Mouse (Mus musculus) liver, embryonic 13.5 days (tissue): ENCODE results near the gene Dqx1. TPM values are rescaled to one million over a fixed set of nuclear protein-coding genes. Genes with fewer than 3 reads are reported as not detected.

Source experiments
- ATAC-seq: fragments of 200-750 bp; cut with Nextera tagmentation; 2 replicates; pipeline ENCODE4 v1.8.0; 2017; ENCODE audit warnings: low read depth, mild to moderate bottlenecking, moderate number of reproducible peaks, moderate library complexity
- DNase-seq: peaks from one replicate; pipeline ENCODE4 v3.0.0; 2022
- H3K27ac ChIP-seq: fragments of 300-500 bp; sonication (generic); 2 replicates; pipeline ENCODE4 v1.5.1; 2015; ENCODE audit warnings: moderate library complexity, mild to moderate bottlenecking, inconsistent platforms
- H3K27me3 ChIP-seq: fragments of 300-500 bp; sonication (generic); 2 replicates; pipeline ENCODE4 v1.6.1; 2015; ENCODE audit warnings: mild to moderate bottlenecking, inconsistent platforms
- H3K36me3 ChIP-seq: fragments of 300-500 bp; sonication (generic); 2 replicates; pipeline ENCODE4 v1.6.1; 2015; ENCODE audit warnings: mild to moderate bottlenecking, inconsistent platforms
- H3K4me1 ChIP-seq: fragments of 300-500 bp; sonication (generic); replicated peaks from 2 replicates; pipeline ENCODE4 v1.6.1; 2015; ENCODE audit warnings: inconsistent platforms
- H3K4me2 ChIP-seq: fragments of 300-500 bp; sonication (generic); 2 replicates; pipeline ENCODE4 v1.6.1; 2015; ENCODE audit warnings: inconsistent platforms, mild to moderate bottlenecking, moderate library complexity
- H3K4me3 ChIP-seq: fragments of 300-500 bp; sonication (generic); replicated peaks from 2 replicates; pipeline ENCODE4 v1.5.1; 2015; ENCODE audit warnings: mild to moderate bottlenecking, inconsistent platforms
- H3K9ac ChIP-seq: fragments of 300-500 bp; sonication (generic); 2 replicates; pipeline ENCODE4 v1.6.1; 2015; ENCODE audit warnings: mild to moderate bottlenecking, inconsistent platforms
- H3K9me3 ChIP-seq: fragments of 300-500 bp; sonication (generic); replicated peaks from 2 replicates; pipeline ENCODE4 v1.6.1; 2016; ENCODE audit warnings: inconsistent platforms
- WGBS: fragments of 180-500 bp; shearing (Covaris S2); methylation state at CpG from one replicate; pipeline ENCODE4 v1.1.7; 2015; ENCODE audit not compliant: insufficient replicate concordance; 5-methylcytosine and 5-hydroxymethylcytosine counted together
- polyA plus RNA-seq: library from polyadenylated mRNA; unstranded; fragments of >200 nt; fragmentation: Nextera tagmentation; extraction: Ambion mirVana; gene quantifications from 2 replicates; pipeline ENCODE4 v1.2.1, GENCODE M21; 2015

Dqx1 gene
- polyA plus RNA-seq, 1 experiment from 2014 or later, result 5.3 TPM

DNA sequence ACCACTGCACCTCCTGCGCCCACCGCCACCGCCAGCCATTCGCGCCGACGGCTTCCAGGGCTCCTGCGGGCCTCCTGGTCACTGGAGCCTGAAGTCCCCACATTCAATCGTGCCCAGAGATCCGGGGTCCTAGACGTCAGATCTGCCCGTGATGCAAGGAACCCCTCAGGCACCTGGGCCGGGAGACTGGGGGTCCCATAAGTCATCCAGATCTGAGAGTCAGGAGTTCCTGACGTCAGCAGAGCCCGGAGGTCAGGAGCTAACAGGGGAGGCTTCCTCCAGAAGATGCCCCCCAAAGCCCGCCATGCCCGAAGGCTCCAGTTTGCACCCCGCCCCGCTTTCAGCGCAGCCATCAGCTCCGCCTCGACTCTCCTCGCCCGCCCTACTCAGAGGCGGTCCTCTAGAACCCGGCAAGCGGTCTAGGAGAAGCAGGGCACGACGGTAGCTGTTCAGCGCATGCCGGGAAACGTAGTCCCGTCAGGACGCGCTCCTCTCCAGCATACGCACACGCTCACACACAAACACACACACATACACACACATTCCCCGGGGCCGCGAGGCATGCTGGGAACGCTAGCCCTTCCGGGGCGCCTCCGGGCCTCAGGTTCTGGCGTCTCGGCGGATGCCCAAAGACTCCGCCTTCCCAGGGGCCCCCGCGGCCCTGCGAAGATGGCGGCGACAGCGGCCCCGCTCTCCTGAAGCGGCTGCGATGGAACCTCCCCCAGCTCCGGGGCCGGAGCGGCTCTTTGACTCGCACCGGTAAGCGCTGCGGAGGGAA lies 3.4 kb upstream of the Dqx1 start, which contains the start of gene Aup1:
TSS of gene Aup1 (plus strand) at position 448 of the 778 bp plus-strand sequence.
- H3K36me3 ChIP-seq, result peaks cover 54% of the 10 kb centered on the region

DNA sequence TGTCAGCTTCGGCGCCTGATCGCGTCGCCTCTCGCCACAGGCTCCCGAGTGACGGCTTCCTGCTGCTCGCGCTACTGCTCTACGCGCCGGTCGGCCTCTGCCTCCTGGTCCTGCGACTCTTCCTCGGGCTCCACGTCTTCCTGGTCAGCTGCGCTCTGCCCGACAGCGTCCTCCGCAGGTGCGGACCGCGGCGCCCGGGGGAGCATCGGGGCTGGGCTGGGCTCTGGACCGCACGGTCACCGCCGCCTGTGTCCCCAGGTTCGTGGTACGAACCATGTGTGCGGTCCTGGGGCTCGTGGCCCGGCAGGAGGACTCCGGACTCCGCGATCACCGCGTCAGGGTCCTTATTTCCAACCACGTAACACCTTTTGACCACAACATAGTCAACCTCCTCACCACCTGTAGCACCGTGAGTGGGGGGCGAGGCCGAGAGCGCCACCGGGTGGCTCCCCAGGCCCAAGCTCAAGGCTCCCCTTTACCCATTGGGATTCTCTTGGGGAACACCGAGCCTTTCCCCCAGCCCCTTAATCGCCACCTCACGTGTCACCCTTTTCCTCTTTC lies 2.7 kb upstream of the Dqx1 start, which contains the start of gene Htra2:
TSS of gene Htra2 (minus strand) at position 403 of the 561 bp plus-strand sequence.
- no peak for DNase-seq
- peaks cover 5% of the 10 kb centered on the region for H3K27me3 ChIP-seq
- H3K4me1 ChIP-seq, result peaks cover 65% of the 10 kb centered on the region
- H3K4me2 ChIP-seq, result peak within 1 kb of the TSS; percentile 97
- H3K36me3 ChIP-seq, result peaks cover 54% of the 10 kb centered on the region
- under 1% methylated on average over 50 of the region's 50 CpGs for WGBS
- H3K9me3 ChIP-seq, result no peaks in the 10 kb centered on the region
- peak within 1 kb of the TSS; percentile 97 for H3K27ac ChIP-seq
- peak within 1 kb of the TSS; percentile 100 for H3K9ac ChIP-seq
- peak within 1 kb of the TSS; percentile 100 for H3K4me3 ChIP-seq
- peak; percentile 14 for ATAC-seq

More for the DNA sequence above, 3.4 kb upstream of the Dqx1 start, which contains the start of gene Aup1:
- Histone ChIP-seq H3K9ac (peak within 1 kb of the TSS; percentile 100), H3K4me1 (peaks cover 65% of the 10 kb centered on the region), H3K27me3 (0 out of 2 replicates have a peak, but pooled peaks cover 4% of the 10 kb centered on the region), H3K4me2 (peak within 1 kb of the TSS; percentile 97), H3K27ac (peak within 1 kb of the TSS; percentile 97), H3K4me3 (peak within 1 kb of the TSS; percentile 100), H3K9me3 (no peaks in the 10 kb centered on the region)
- ATAC-seq, result peak; percentile 95
- under 1% methylated on average over 64 of the region's 64 CpGs for WGBS
- peak; percentile 98 for DNase-seq

DNA sequence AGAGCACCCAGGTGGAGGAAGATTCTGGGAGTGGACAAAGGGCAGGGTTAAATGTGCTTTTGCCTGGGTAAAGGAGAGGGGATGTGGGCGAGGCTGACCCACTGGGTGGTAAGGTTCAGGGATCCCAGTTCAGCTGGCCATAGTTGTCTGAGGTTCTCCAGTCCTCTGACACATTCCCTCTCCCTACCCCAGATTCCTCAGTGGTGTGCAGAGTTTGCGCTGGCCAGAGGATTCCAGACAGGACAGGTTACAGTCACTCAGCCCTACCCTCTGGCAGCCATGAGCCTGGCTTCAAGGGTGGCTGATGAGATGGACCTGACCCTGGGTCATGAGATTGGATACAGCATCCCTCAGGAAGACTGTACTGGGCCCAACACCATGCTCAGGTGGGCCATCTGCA lies 1.1 kb downstream of the Dqx1 start:
- DNase-seq (no peak), ATAC-seq (no peak)
- H3K4me3 ChIP-seq, result peak overlapping the region; percentile 41
- peak overlapping the region; percentile 56; the same call in 1 of the 2 replicates for H3K27ac ChIP-seq
- peak overlapping the region; percentile 51 for H3K4me2 ChIP-seq
- H3K27me3 ChIP-seq, result peaks cover 41% of the 10 kb centered on the region
- H3K4me1 ChIP-seq, result peaks cover 37% of the 10 kb centered on the region
- 78% methylated on average over 2 of the region's 2 CpGs for WGBS
- peaks cover 33% of the 10 kb centered on the region for H3K36me3 ChIP-seq
- H3K9me3 ChIP-seq, result no peaks in the 10 kb centered on the region
- peak overlapping the region; percentile 52 for H3K9ac ChIP-seq

DNA sequence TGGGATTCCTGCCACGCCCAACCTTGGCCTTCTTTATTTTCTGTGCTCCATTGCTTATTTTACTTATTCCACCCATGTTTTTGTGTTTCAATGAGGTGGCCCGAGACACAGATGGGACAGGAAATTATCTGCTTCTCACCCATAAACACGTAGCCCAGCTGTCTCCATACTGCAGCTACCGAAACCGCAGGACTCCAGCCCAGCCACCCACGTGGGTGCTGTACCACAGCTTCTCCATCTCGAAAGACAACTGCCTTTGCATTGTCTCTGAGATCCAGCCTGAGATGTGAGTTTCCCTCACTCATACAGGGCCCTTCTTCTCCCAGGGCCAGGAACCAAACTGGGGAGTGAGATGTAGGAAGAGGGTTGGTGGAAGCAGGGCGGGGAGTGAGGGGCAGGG lies 8.4 kb downstream of the Dqx1 start:
- Histone ChIP-seq H3K27ac (no peak overlapping the region), H3K4me2 (no peak overlapping the region), H3K4me1 (peaks cover 28% of the 10 kb centered on the region), H3K4me3 (no peak overlapping the region), H3K36me3 (0 out of 2 replicates have a peak, but pooled peaks cover 4% of the 10 kb centered on the region), H3K9me3 (no peaks in the 10 kb centered on the region), H3K27me3 (peaks cover 100% of the 10 kb centered on the region), H3K9ac (no peak overlapping the region)
- WGBS, result 38% methylated on average over 8 of the region's 8 CpGs
- DNase-seq, result no peak
- no peak for ATAC-seq

DNA sequence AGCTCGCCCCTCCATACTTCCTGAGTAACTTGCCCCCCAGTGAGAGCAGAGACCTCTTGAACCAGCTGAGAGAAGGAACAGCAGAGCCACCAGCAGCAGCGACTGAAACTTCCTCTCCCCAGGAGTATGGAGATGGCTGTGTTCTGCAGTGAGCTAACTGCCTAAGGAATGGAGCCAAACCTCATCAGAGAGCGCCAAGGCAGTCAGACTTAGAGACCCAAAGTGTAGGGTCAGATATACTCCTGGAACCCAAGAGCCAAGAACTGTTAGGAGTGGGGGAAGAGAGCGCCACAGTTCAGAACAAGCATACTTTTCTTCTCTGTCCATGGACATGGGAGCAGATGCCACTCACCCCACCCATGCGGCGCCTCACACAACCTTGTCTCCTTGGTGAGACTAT lies 8.8 kb downstream of the Dqx1 start:
- ATAC-seq (no peak), DNase-seq (no peak)
- H3K36me3 ChIP-seq, result no peaks in the 10 kb centered on the region
- no peak overlapping the region for H3K4me2 ChIP-seq
- no peak overlapping the region for H3K4me3 ChIP-seq
- H3K27me3 ChIP-seq, result peaks cover 100% of the 10 kb centered on the region
- no peak overlapping the region for H3K9ac ChIP-seq
- no peaks in the 10 kb centered on the region for H3K9me3 ChIP-seq
- H3K4me1 ChIP-seq, result peaks cover 32% of the 10 kb centered on the region
- no peak overlapping the region for H3K27ac ChIP-seq
- WGBS, result 31% methylated on average over 6 of the region's 6 CpGs

DNA sequence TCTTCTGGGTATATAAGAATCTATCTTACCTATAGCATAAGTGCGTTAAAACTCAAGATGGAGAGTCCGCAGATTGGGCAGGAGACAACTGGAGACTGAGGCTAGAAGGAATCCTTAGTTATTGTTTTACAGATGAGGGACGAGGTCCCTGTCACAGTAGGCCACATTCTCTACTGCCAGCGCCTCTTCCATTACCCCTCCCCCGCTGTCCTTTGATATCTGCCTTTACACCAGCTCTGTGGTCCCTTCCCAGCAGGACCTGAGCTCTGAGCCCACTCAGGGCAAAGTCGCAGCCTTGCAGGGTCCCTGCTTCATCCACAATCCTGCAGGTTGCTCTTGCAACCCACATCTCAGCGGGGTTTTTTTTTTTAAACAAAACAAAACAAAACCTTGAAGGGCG lies 10.6 kb downstream of the Dqx1 start:
- ATAC-seq (no peak), DNase-seq (no peak)
- peaks cover 100% of the 10 kb centered on the region for H3K27me3 ChIP-seq
- H3K4me1 ChIP-seq, result peaks cover 34% of the 10 kb centered on the region
- WGBS, result 8% methylated on average over 8 of the region's 8 CpGs
- H3K27ac ChIP-seq, result no peak overlapping the region
- H3K9ac ChIP-seq, result no peak overlapping the region
- no peaks in the 10 kb centered on the region for H3K36me3 ChIP-seq
- H3K9me3 ChIP-seq, result no peaks in the 10 kb centered on the region
- peak overlapping the region; percentile 53 for H3K4me2 ChIP-seq
- H3K4me3 ChIP-seq, result peak overlapping the region; percentile 38

DNA sequence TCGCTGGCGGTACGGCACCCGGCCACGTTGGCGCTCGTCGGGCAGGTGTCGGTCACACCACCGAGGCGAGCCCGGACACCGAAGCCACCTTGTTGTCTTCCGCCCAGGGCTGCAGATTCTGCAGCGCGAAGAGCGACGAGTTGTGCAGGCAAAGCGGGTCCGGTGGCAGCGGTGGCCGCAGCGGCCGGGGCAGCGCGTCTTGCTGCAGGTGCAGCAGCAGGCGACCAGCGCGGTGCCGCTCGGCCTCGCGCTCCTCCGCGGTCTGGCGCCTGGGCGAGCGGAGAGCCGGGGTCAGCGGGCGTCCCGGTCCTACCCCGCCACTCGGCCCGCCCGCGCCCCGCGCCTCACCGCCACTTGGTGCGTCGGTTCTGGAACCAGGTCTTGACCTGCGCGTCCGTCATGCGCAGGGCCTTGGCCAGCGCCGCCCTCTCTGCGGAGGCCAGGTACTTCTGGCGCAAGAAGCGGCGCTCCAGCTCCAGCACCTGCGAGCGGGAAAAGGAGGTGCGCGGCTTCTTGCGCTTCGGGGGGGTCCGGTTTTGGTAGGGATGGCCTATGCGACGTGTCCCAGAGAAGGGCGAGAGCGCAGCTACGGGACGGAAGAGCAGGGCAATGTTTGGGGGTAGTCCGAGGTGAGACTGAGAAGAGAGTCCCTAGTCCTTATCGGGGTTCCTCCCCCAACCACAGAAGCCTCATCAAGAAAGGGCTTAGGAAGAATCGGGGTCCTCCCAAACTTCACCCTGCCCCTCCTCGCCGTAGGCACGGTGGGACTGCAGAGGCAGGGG lies 11.3 kb downstream of the Dqx1 start:
- Histone ChIP-seq H3K27ac (no peak overlapping the region), H3K27me3 (peaks cover 100% of the 10 kb centered on the region), H3K4me1 (peaks cover 34% of the 10 kb centered on the region), H3K36me3 (no peaks in the 10 kb centered on the region), H3K9ac (no peak overlapping the region), H3K9me3 (no peaks in the 10 kb centered on the region), H3K4me2 (peak overlapping the region; percentile 53), H3K4me3 (peak overlapping the region; percentile 38)
- 2% methylated on average over 81 of the region's 81 CpGs for WGBS
- DNase-seq (no peak), ATAC-seq (no peak)

DNA sequence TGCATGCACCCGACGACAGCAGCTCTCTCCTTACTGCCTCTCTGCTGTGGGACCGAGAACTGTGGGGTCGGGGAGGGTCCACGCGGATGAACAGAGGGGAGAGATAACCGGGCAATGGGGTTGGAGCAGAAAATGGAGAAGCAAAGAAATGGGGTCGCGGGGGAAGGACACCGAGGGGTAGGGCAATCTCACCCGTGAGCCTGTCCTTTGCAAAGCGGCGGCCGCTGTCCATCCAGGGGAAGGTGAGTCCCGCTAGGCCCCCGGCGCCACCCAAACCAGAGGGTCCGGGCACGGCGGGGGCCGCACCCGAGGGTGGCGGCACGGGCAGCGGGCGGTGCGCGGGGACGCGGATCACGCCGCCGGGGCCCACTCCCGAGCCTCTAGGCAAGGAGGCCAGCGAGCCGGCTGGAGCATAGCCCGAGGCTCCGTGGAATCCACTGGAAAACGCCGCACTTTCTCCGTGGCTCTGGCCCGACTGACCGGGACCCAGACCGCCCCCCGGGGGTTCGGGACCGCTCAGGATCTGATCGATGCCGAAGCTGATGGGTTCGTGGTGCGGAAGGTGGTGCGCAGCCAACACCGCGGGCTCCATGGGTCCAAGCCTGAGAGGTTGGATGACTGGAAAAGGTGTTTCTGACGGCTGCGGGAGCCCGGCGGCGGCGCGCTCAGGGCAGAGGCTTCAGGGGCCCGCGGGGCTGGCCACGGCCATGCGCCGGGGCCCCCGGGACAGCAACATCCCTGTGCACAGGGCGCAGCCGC lies 12.0 kb downstream of the Dqx1 start:
- H3K36me3 ChIP-seq, result no peaks in the 10 kb centered on the region
- WGBS, result 3% methylated on average over 69 of the region's 69 CpGs
- H3K4me2 ChIP-seq, result peak overlapping the region; percentile 53
- no peak overlapping the region for H3K27ac ChIP-seq
- H3K4me3 ChIP-seq, result peak overlapping the region; percentile 38
- H3K27me3 ChIP-seq, result peaks cover 100% of the 10 kb centered on the region
- no peaks in the 10 kb centered on the region for H3K9me3 ChIP-seq
- H3K4me1 ChIP-seq, result peaks cover 34% of the 10 kb centered on the region
- no peak for ATAC-seq
- no peak overlapping the region for H3K9ac ChIP-seq
- no peak for DNase-seq

DNA sequence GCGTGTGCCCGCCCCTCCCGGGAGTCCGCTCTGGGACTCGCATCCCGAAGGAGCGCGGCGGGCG lies 12.4 kb downstream of the Dqx1 start, which contains the start of gene Tlx2:
TSS of gene Tlx2 (minus strand) at position 47 of the 64 bp plus-strand sequence.
- H3K9ac ChIP-seq, result no peak within 1 kb of the TSS
- H3K27me3 ChIP-seq, result peaks cover 100% of the 10 kb centered on the region
- H3K4me2 ChIP-seq, result peak within 1 kb of the TSS; percentile 53
- no peak within 1 kb of the TSS for H3K27ac ChIP-seq
- DNase-seq (no peak), ATAC-seq (no peak)
- H3K4me1 ChIP-seq, result peaks cover 34% of the 10 kb centered on the region
- no peaks in the 10 kb centered on the region for H3K36me3 ChIP-seq
- peak within 1 kb of the TSS; percentile 38 for H3K4me3 ChIP-seq
- H3K9me3 ChIP-seq, result no peaks in the 10 kb centered on the region
- 4% methylated on average over 10 of the region's 10 CpGs for WGBS

DNA sequence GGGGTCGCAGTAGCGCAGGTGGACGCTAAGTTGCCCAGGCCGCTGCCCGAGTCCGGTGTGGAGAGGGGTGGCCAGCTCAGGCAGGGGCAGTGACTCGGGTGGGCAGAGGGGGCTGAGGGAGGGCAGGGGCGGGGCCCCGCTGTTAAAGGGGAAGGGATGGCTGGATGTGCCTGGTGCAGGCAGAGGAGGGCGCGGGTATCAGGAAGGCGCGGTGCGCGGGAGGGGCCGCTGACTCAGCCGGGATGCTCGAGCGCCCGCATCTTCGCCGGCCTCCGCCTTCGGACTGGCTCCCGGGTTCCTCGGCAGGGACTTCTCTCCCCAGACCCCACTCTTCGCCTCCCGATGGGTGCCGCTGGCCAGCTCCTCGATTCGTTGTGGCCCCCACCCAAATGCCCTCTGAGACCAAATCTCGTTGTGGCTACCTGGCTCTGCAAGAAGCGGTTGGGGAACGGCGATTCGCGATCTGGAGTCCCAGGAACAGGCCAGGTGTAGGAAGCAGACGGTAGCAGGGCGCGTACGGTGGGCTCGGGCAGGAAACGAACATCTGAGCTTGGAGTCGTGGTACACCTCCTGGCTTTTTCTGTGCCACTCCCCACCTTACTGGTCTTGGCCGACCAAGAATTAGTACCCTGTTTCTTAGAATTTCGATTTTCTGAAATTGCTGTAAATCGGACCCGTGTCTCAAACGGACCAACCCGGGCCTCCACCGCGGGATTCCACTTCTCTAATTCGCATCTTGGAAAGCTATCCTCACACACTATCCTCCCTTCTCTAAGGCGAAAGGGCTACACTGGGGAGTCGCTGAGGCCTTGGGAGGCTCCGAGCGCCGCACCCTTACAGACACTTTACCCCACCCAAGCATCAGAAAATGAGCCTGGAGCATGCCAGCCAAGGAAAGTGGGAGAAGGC lies 12.9 kb downstream of the Dqx1 start:
- 2% methylated on average over 58 of the region's 58 CpGs for WGBS
- H3K4me1 ChIP-seq, result peaks cover 34% of the 10 kb centered on the region

More for the DNA sequence above, 12.9 kb downstream of the Dqx1 start:
- Histone ChIP-seq H3K9ac (no peak overlapping the region), H3K27ac (no peak overlapping the region), H3K9me3 (no peaks in the 10 kb centered on the region), H3K36me3 (no peaks in the 10 kb centered on the region), H3K4me3 (peak overlapping the region; percentile 38), H3K4me2 (peak overlapping the region; percentile 29), H3K27me3 (peaks cover 100% of the 10 kb centered on the region)
- DNase-seq (no peak), ATAC-seq (no peak)
